Mouse (Mus musculus): ENCODE data around the gene Eif5a. TPM values are rescaled to one million over a fixed set of nuclear protein-coding genes. Genes with fewer than 3 reads are reported as not detected.

The Eif5a gene
- total and polyA plus RNA-seq, 3 experiments, result 1,419 to 3,314 (median 2,729) TPM

GRCm38 (mm10) chr11:69938401-69938979 lies 16.7 kb upstream of the Eif5a start:
- in situ Hi-C loops (cut with MboI; ENCODE audit: low pct_ligation_motif_present, low pct_unique_long_range_greater_than_20kb, low sequenced_read_pairs), result no loop called here

GRCm38 (mm10) chr11:69937834-69938233 lies 16.1 kb upstream of the Eif5a start:
- TF ChIP-seq SIN3A (IDR thresholded peaks at IDR 0.05; ENCODE audit: low read length), result no peak
- TF ChIP-seq POLR2A (IDR thresholded peaks at IDR 0.05; ENCODE audit: low read depth, low read length), result no peak
- no peak for TF ChIP-seq ETS1 (conservative IDR thresholded peaks at IDR 0.05; ENCODE audit: low read depth, low read length)
- no peak for TF ChIP-seq ZMIZ1 (IDR thresholded peaks at IDR 0.05; ENCODE audit: low read depth, low read length)
- no peak for TF ChIP-seq MAFK (IDR thresholded peaks at IDR 0.05; ENCODE audit: insufficient replicate concordance, low read length)
- TF ChIP-seq USF1 (IDR thresholded peaks at IDR 0.05; ENCODE audit: low read depth, low read length), result no peak
- TF ChIP-seq RAD21 (IDR thresholded peaks at IDR 0.05; ENCODE audit: low read depth, low read length), result no peak
- no peak for TF ChIP-seq CHD1 (IDR thresholded peaks at IDR 0.05; ENCODE audit: low read depth, low read length)
- no peak for TF ChIP-seq E2F4 (IDR thresholded peaks at IDR 0.05; ENCODE audit: insufficient replicate concordance, low read depth, low read length)
- no peak for TF ChIP-seq NRF1 (IDR thresholded peaks at IDR 0.05; ENCODE audit: low read depth, low read length)
- TF ChIP-seq ELF1 (IDR thresholded peaks at IDR 0.05; ENCODE audit: low read depth, low read length), result no peak
- TF ChIP-seq GABPA (IDR thresholded peaks at IDR 0.05; ENCODE audit: insufficient replicate concordance, low read depth, low read length), result no peak
- TF ChIP-seq MAZ (IDR thresholded peaks at IDR 0.05; ENCODE audit: low read depth, low read length), result no peak
- TF ChIP-seq JUN (IDR thresholded peaks at IDR 0.05; ENCODE audit: insufficient read depth, low read depth, low read length), result no peak
- no peak for TF ChIP-seq CTCF (conservative IDR thresholded peaks at IDR 0.05 in 1 of 2, IDR thresholded peaks at IDR 0.05 in 1 of 2; ENCODE audit: low read depth in 2 of 2, low read length in 2 of 2)
- no peak for TF ChIP-seq EP300 (IDR thresholded peaks at IDR 0.05; ENCODE audit: low read length)
- TF ChIP-seq JUND (conservative IDR thresholded peaks at IDR 0.05; ENCODE audit: low read depth, low read length), result no peak
- no peak for TF ChIP-seq TBP (conservative IDR thresholded peaks at IDR 0.05; ENCODE audit: low read depth, low read length)
- no peak for TF ChIP-seq ZC3H11A (IDR thresholded peaks at IDR 0.05; ENCODE audit: low read depth, low read length)
- TF ChIP-seq HCFC1 (IDR thresholded peaks at IDR 0.05; ENCODE audit: low read depth, low read length), result no peak
- Histone ChIP-seq H3K79me2 (replicated peaks; ENCODE audit: control insufficient read depth, extremely low read depth, insufficient read depth, poor library complexity, severe bottlenecking) (no peaks in the 10 kb centered on the region), H3K4me3 (replicated peaks in 1 of 3; ENCODE audit: low read depth in 2 of 3, low read length in 2 of 3, poor library complexity in 1 of 3) (no peak overlapping the region), H3K9ac (ENCODE audit: insufficient read depth, low read depth) (no peak overlapping the region), H3K36me3 (replicated peaks in 1 of 2; ENCODE audit: control insufficient read depth in 1 of 2, insufficient read depth in 1 of 2, low read length in 1 of 2) (peaks cover 0 to 2% of the 10 kb centered on the region in 2 experiments), H3K27me3 (replicated peaks) (peaks cover 65% of the 10 kb centered on the region), H3K27ac (ENCODE audit: insufficient read depth, low read depth) (no peak overlapping the region), H3K4me2 (ENCODE audit: insufficient read depth, low read depth, poor library complexity, severe bottlenecking) (no peak overlapping the region), H3K9me3 (replicated peaks; ENCODE audit: low read length) (no peaks in the 10 kb centered on the region), H3K4me1 (ENCODE audit: control insufficient read depth in 1 of 2, insufficient read depth in 2 of 2) (peaks cover 0 to 36% of the 10 kb centered on the region in 2 experiments; a peak in 3 of 4 replicates)
- dilution Hi-C loops (cut with MboI; ENCODE audit: extremely low pct_ligation_motif_present, extremely low pct_unique_long_range_greater_than_20kb, low sequenced_read_pairs) (no loop called here), in situ Hi-C loops (cut with MboI; ENCODE audit: low pct_ligation_motif_present, low pct_unique_long_range_greater_than_20kb, low sequenced_read_pairs) (no loop called here)
- no peak for DNase-seq (ENCODE audit: extremely low read depth)

More at GRCm38 (mm10) chr11:69938401-69938979, 16.7 kb upstream of the Eif5a start:
- no peak for DNase-seq (ENCODE audit: extremely low read depth)
- Histone ChIP-seq H3K4me3 (replicated peaks in 1 of 3; ENCODE audit: low read depth in 2 of 3, low read length in 2 of 3, poor library complexity in 1 of 3) (no peak overlapping the region), H3K27ac (ENCODE audit: insufficient read depth, low read depth) (no peak overlapping the region), H3K79me2 (replicated peaks; ENCODE audit: control insufficient read depth, extremely low read depth, insufficient read depth, poor library complexity, severe bottlenecking) (no peaks in the 10 kb centered on the region), H3K9ac (ENCODE audit: insufficient read depth, low read depth) (no peak overlapping the region), H3K4me2 (ENCODE audit: insufficient read depth, low read depth, poor library complexity, severe bottlenecking) (no peak overlapping the region), H3K36me3 (replicated peaks in 1 of 2; ENCODE audit: control insufficient read depth in 1 of 2, insufficient read depth in 1 of 2, low read length in 1 of 2) (peaks cover 0 to 5% of the 10 kb centered on the region in 2 experiments), H3K4me1 (ENCODE audit: control insufficient read depth in 1 of 2, insufficient read depth in 2 of 2) (peaks cover 0 to 36% of the 10 kb centered on the region in 2 experiments; a peak in 3 of 4 replicates), H3K9me3 (replicated peaks; ENCODE audit: low read length) (no peaks in the 10 kb centered on the region), H3K27me3 (replicated peaks) (peaks cover 65% of the 10 kb centered on the region)
- TF ChIP-seq ZC3H11A (IDR thresholded peaks at IDR 0.05; ENCODE audit: low read depth, low read length) (no peak), CHD2 (IDR thresholded peaks at IDR 0.05; ENCODE audit: low read length) (no peak), HCFC1 (IDR thresholded peaks at IDR 0.05; ENCODE audit: low read depth, low read length) (no peak), JUN (IDR thresholded peaks at IDR 0.05; ENCODE audit: insufficient read depth, low read depth, low read length) (no peak), CTCF (conservative IDR thresholded peaks at IDR 0.05 in 1 of 2, IDR thresholded peaks at IDR 0.05 in 1 of 2; ENCODE audit: low read depth in 2 of 2, low read length in 2 of 2) (no peak), SIN3A (IDR thresholded peaks at IDR 0.05; ENCODE audit: low read length) (no peak), JUND (conservative IDR thresholded peaks at IDR 0.05; ENCODE audit: low read depth, low read length) (no peak), ZMIZ1 (IDR thresholded peaks at IDR 0.05; ENCODE audit: low read depth, low read length) (no peak), POLR2AphosphoS2 (IDR thresholded peaks at IDR 0.05; ENCODE audit: low read depth, low read length) (no peak), E2F4 (IDR thresholded peaks at IDR 0.05; ENCODE audit: insufficient replicate concordance, low read depth, low read length) (no peak), NRF1 (IDR thresholded peaks at IDR 0.05; ENCODE audit: low read depth, low read length) (no peak), ELF1 (IDR thresholded peaks at IDR 0.05; ENCODE audit: low read depth, low read length) (no peak), USF1 (IDR thresholded peaks at IDR 0.05; ENCODE audit: low read depth, low read length) (no peak), PAX5 (IDR thresholded peaks at IDR 0.05; ENCODE audit: low read length) (no peak), POLR2A (IDR thresholded peaks at IDR 0.05; ENCODE audit: low read depth, low read length) (no peak), IRF4 (IDR thresholded peaks at IDR 0.05; ENCODE audit: low read depth, low read length) (no peak)
- dilution Hi-C loops (cut with MboI; ENCODE audit: extremely low pct_ligation_motif_present, extremely low pct_unique_long_range_greater_than_20kb, low sequenced_read_pairs), result no loop called here
